Mouse (Mus musculus) heart, postnatal 0 days (tissue): ENCODE data around the gene Zic1. TPM values are rescaled to one million over a fixed set of nuclear protein-coding genes. Genes with fewer than 3 reads are reported as not detected.

Source experiments
- ATAC-seq: fragments of 200-750 bp; cut with Nextera tagmentation; 2 replicates; pipeline ENCODE4 v1.8.0; 2017; ENCODE audit warnings: low read depth, moderate number of reproducible peaks, moderate library complexity; ENCODE audit not compliant: insufficient read depth
- DNase-seq: peaks from one replicate; pipeline ENCODE4 v3.0.0-alpha.2; 2016; ENCODE audit warnings: low spot score
- H3K27ac ChIP-seq: fragments of 300-500 bp; sonication (generic); 2 replicates; pipeline ENCODE4 v1.5.1; 2014; ENCODE audit warnings: low read depth, mild to moderate bottlenecking
- H3K27me3 ChIP-seq: fragments of 300-500 bp; sonication (generic); 2 replicates; pipeline ENCODE4 v1.6.1; 2014; ENCODE audit warnings: low read length, mixed read lengths; ENCODE audit not compliant: control insufficient read depth, insufficient read depth
- H3K36me3 ChIP-seq: fragments of 300-500 bp; sonication (generic); replicated peaks from 2 replicates; pipeline ENCODE4 v1.6.1; 2014; ENCODE audit warnings: low read length, mixed read lengths; ENCODE audit not compliant: control insufficient read depth, insufficient read depth
- H3K4me1 ChIP-seq: fragments of 300-500 bp; sonication (generic); 2 replicates; pipeline ENCODE4 v1.6.1; 2014; ENCODE audit warnings: antibody characterized with exemption; ENCODE audit not compliant: control insufficient read depth, insufficient read depth
- H3K4me2 ChIP-seq: fragments of 300-500 bp; sonication (generic); 2 replicates; pipeline ENCODE4 v1.6.1; 2014; ENCODE audit warnings: low read depth, mild to moderate bottlenecking, low read length, moderate library complexity
- H3K4me3 ChIP-seq: fragments of 300-500 bp; sonication (generic); 2 replicates; pipeline ENCODE4 v1.5.1; 2014; ENCODE audit warnings: low read depth, low read length
- H3K9ac ChIP-seq: fragments of 300-500 bp; sonication (generic); replicated peaks from 2 replicates; pipeline ENCODE4 v1.6.1; 2014; ENCODE audit warnings: low read depth, low read length, mixed read lengths
- H3K9me3 ChIP-seq: fragments of 300-500 bp; sonication (generic); replicated peaks from 2 replicates; pipeline ENCODE4 v1.6.1; 2016; ENCODE audit warnings: low read length; ENCODE audit not compliant: control insufficient read depth
- CTCF ChIP-seq: IDR thresholded peaks from 2 replicates; pipeline ENCODE4 v1.5.1; 2016; ENCODE audit warnings: antibody characterized with exemption, control low read depth, low read depth
- EP300 ChIP-seq: IDR thresholded peaks from 2 replicates; pipeline ENCODE4 v1.6.1; 2016; ENCODE audit warnings: antibody characterized with exemption, low read depth
- WGBS: fragments of 180-500 bp; shearing (Covaris S2); extraction: QIAGEN DNeasy Blood & Tissue Kit; methylation state at CpG from one replicate; pipeline ENCODE4 v1.1.7; 2014; 5-methylcytosine and 5-hydroxymethylcytosine counted together
- polyA plus RNA-seq: library from polyadenylated mRNA; unstranded; fragments of >200 nt; fragmentation: Nextera tagmentation; extraction: Ambion mirVana; gene quantifications from 2 replicates; pipeline ENCODE4 v1.2.1, GENCODE M21; 2015
- total RNA-seq: library from RNA; depleted of rRNA; stranded (reverse); fragments of >200 nt; gene quantifications from 2 replicates; pipeline ENCODE4 v1.2.3, GENCODE M21; 2014; ENCODE audit warnings: low replicate concordance

Zic1 gene
- total and polyA plus RNA-seq, 2 experiments from 2014 or later = not detected

DNA sequence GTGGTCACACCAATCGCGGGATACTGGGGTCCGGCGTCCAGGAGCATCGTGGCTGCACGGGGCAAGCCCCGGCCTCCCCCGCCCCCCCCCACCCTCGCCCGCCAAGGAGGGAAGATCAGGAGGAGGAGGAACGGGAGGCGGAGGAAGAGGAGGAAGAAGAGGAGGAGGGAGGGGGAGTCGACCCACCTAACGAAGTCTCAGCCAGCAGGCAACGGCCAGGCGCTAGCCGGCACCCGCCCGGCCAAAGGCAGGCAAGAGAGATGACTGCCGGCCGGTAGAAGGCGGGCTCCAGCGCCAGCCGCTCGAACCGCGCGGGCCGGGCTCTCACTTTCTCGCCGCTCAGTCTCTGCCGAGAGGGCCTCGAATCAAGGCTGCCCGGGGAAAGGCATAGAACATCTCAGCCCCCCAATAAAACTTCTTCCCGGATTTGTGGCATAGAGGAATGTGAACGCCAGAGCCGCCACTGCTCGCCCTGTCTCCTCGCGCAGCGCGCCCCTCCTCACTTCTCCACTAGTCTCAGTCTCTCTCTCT, 574 bp downstream of the Zic1 start:
- H3K27ac ChIP-seq = no peak overlapping the region
- peak overlapping the region; percentile 55 for H3K4me2 ChIP-seq
- TF ChIP-seq EP300 = no peak
- WGBS = under 1% methylated on average over 33 of the region's 42 CpGs
- peak overlapping the region; percentile 45 for H3K4me3 ChIP-seq
- H3K27me3 ChIP-seq = peaks cover 100% of the 10 kb centered on the region
- H3K36me3 ChIP-seq = no peaks in the 10 kb centered on the region
- ATAC-seq = no peak
- H3K4me1 ChIP-seq = peaks cover 6% of the 10 kb centered on the region; the same call in 1 of the 2 replicates
- 0 out of 2 replicates have a peak, but pooled peaks cover 5% of the 10 kb centered on the region for H3K9me3 ChIP-seq
- no peak for DNase-seq
- H3K9ac ChIP-seq = no peak overlapping the region

- Histone ChIP-seq H3K27ac (no peak overlapping the region), H3K27me3 (peaks cover 99% of the 10 kb centered on the region), H3K4me3 (peak overlapping the region; percentile 45), H3K9ac (no peak overlapping the region), H3K4me1 (peaks cover 6% of the 10 kb centered on the region; the same call in 1 of the 2 replicates), H3K9me3 (0 out of 2 replicates have a peak, but pooled peaks cover 5% of the 10 kb centered on the region), H3K36me3 (no peaks in the 10 kb centered on the region), H3K4me2 (peak overlapping the region; percentile 55)
- DNase-seq = no peak
- TF ChIP-seq EP300 = no peak
- TF ChIP-seq CTCF = no peak
- ATAC-seq = 0 out of 2 replicates have a peak, but pooled peaks have one; percentile 9
- WGBS = 1% methylated on average over 76 of the region's 77 CpGs
These were observed 1.3 kb downstream of the Zic1 start for GRCm38 (mm10) chr9:91364127-91364970.

GRCm38 (mm10) chr9:91363814-91364126, 1.8 kb downstream of the Zic1 start:
- H3K9me3 ChIP-seq = 0 out of 2 replicates have a peak, but pooled peaks cover 5% of the 10 kb centered on the region
- DNase-seq (no peak), ATAC-seq (no peak)
- peaks cover 6% of the 10 kb centered on the region; the same call in 1 of the 2 replicates for H3K4me1 ChIP-seq
- 3% methylated on average over 7 of the region's 7 CpGs for WGBS
- TF ChIP-seq CTCF (no peak), EP300 (no peak)
- no peak overlapping the region for H3K4me2 ChIP-seq
- H3K27me3 ChIP-seq = peaks cover 99% of the 10 kb centered on the region
- no peak overlapping the region for H3K27ac ChIP-seq
- H3K4me3 ChIP-seq = no peak overlapping the region
- no peak overlapping the region for H3K9ac ChIP-seq
- H3K36me3 ChIP-seq = no peaks in the 10 kb centered on the region

DNA sequence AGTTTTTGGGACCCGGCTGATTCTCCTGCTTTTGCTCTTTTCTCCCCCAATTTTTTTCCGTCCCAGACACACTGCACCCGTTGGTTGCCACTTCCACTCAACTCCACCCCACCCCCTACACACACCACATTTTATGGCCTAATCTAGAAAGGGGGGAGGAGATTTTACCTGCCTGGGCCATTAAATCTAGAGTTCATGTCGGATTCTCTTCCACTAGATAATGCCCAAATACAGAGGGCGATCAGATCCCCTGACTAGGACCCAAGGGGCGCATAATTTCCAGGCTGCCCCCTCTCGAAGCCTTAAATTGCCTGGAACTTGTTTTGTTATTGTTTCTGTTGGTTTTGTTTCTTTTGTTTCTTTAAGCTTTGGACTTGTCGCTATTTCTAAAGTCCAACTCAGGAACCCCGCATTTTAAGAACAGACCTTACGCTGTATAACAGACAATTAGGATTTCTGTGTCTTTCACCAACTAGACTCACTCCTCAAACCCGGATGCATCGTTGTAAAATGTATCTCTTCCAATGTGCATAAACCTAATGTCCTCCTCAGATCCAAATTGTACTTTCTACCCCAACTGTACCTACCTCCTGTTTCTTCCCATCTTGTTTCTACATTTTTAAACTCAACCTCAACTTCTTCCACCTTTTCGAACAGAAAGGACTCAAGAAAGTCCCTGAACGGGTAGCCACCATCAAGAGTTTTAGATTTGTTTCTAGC, 2.4 kb downstream of the Zic1 start:
- H3K27ac ChIP-seq = no peak overlapping the region
- H3K4me1 ChIP-seq = peaks cover 6% of the 10 kb centered on the region; the same call in 1 of the 2 replicates
- no peak overlapping the region for H3K4me2 ChIP-seq
- 4% methylated on average over 14 of the region's 14 CpGs for WGBS
- H3K4me3 ChIP-seq = no peak overlapping the region
- 0 out of 2 replicates have a peak, but pooled peaks cover 5% of the 10 kb centered on the region for H3K9me3 ChIP-seq
- ATAC-seq = no peak
- no peak overlapping the region for H3K9ac ChIP-seq
- TF ChIP-seq CTCF (no peak), EP300 (no peak)
- H3K36me3 ChIP-seq = no peaks in the 10 kb centered on the region
- no peak for DNase-seq
- H3K27me3 ChIP-seq = peaks cover 96% of the 10 kb centered on the region

DNA sequence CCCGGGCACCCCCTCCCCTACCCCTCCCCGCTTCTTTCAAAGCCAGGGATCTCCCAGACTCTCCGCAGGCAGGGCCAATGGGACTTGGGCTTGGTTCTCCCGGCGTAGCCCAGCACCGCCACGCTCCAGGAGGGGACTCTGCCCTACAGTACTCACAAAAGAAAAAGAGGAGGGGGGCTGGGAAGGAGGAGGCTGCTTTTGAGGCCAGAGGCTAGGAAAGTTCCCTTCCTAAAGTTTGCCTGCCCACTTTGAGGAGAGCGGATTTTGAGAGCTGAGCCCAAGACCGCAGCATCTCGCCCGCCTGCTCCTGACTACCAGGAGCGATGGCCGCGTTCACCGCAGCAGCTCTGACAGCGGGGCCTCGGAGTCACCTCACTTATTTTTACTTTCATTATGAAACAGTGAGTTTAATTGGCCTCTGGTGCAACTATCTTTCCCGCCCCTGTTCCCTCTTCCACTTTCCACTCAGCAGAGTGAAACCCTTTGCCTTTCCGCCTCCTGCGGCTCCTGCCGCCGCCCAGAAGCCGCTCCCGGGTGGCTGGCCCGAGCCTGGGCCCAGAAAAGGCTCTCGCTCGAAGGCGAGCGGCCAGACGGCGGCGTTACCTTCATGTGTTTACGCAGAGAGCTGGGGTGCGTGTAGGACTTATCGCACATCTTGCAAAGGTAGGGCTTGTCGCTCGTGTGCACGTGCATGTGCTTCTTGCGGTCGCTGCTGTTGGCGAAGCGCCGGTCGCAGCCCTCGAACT, 3.6 kb downstream of the Zic1 start, which contains the start of gene Zic4:
Gene Zic4, plus strand, starts transcription at position 558 of the 746 bp plus-strand sequence.
- peaks cover 6% of the 10 kb centered on the region; the same call in 1 of the 2 replicates for H3K4me1 ChIP-seq
- no peak within 1 kb of the TSS for H3K27ac ChIP-seq
- WGBS = 1% methylated on average over 45 of the region's 45 CpGs
- 0 out of 2 replicates have a peak, but pooled peaks cover 5% of the 10 kb centered on the region for H3K9me3 ChIP-seq
- H3K27me3 ChIP-seq = peaks cover 96% of the 10 kb centered on the region
- DNase-seq (no peak), ATAC-seq (0 out of 2 replicates have a peak, but pooled peaks have one; percentile 36)
- no peak within 1 kb of the TSS for H3K9ac ChIP-seq
- no peak for TF ChIP-seq EP300
- no peak for TF ChIP-seq CTCF
- H3K4me3 ChIP-seq = peak within 1 kb of the TSS; percentile 47
- no peaks in the 10 kb centered on the region for H3K36me3 ChIP-seq
- peak within 1 kb of the TSS; percentile 58 for H3K4me2 ChIP-seq
